Mouse (Mus musculus) testis, adult 2 months (tissue): ENCODE measurements around the gene Sox1. TPM values are rescaled to one million over a fixed set of nuclear protein-coding genes. Genes with fewer than 3 reads are reported as not detected.

Experiments used
- H3K27ac ChIP-seq: fragments of 200-500 bp; 2 replicates; pipeline ENCODE4 v1.5.1; 2012; ENCODE audit warnings: low read depth, low read length; ENCODE audit not compliant: control insufficient read depth, insufficient read depth
- H3K27me3 ChIP-seq: fragments of 200-500 bp; 2 replicates; pipeline ENCODE4 v1.6.1; 2012; ENCODE audit warnings: mild to moderate bottlenecking, low read length, moderate library complexity; ENCODE audit not compliant: control insufficient read depth, insufficient read depth
- H3K36me3 ChIP-seq: fragments of 200-500 bp; 2 replicates; pipeline ENCODE4 v1.6.1; 2012; ENCODE audit warnings: mild to moderate bottlenecking, low read length; ENCODE audit not compliant: control insufficient read depth, insufficient read depth
- H3K4me1 ChIP-seq: fragments of 200-500 bp; 2 replicates; pipeline ENCODE4 v1.6.1; 2012; ENCODE audit warnings: low read length; ENCODE audit not compliant: control insufficient read depth, insufficient read depth
- H3K4me3 ChIP-seq: fragments of 200-500 bp; 2 replicates; pipeline ENCODE4 v1.5.1; 2012; ENCODE audit warnings: low read depth, mild to moderate bottlenecking, low read length, moderate library complexity, mixed read lengths; ENCODE audit not compliant: control insufficient read depth
- CTCF ChIP-seq: fragments of 200-500 bp; IDR thresholded peaks from 2 replicates; pipeline ENCODE4 v1.5.1; 2012; ENCODE audit warnings: low read depth, mild to moderate bottlenecking, inconsistent platforms, low read length, moderate library complexity; ENCODE audit not compliant: control insufficient read depth, insufficient read depth, insufficient replicate concordance
- POLR2A ChIP-seq: fragments of 200-500 bp; IDR thresholded peaks from 2 replicates; pipeline ENCODE4 v1.6.1; 2012; ENCODE audit warnings: low read depth, mild to moderate bottlenecking, inconsistent platforms, low read length, moderate library complexity; ENCODE audit not compliant: control insufficient read depth
- polyA plus RNA-seq: library from polyadenylated mRNA; depleted of rRNA; stranded (reverse); fragments of >200 nt; gene quantifications from 2 replicates; pipeline ENCODE4 v1.2.3, GENCODE M21; 2012

Sox1 gene
- polyA plus RNA-seq, 1 experiment: 0.91 TPM

- TF ChIP-seq POLR2A (no peak), CTCF (no peak)
- peak overlapping the region; percentile 15 for H3K4me3 ChIP-seq
- no peaks in the 10 kb centered on the region for H3K36me3 ChIP-seq
- H3K27ac ChIP-seq: no peak overlapping the region
- H3K27me3 ChIP-seq: peaks cover 17% of the 10 kb centered on the region
- peaks cover 25% of the 10 kb centered on the region for H3K4me1 ChIP-seq
Measured at GRCm38 (mm10) chr8:12385686-12386488, 9.2 kb upstream of the Sox1 start.

- TF ChIP-seq POLR2A: no peak
- TF ChIP-seq CTCF: no peak
- peaks cover 28% of the 10 kb centered on the region for H3K4me1 ChIP-seq
- H3K27ac ChIP-seq: no peak overlapping the region
- H3K36me3 ChIP-seq: no peaks in the 10 kb centered on the region
- H3K27me3 ChIP-seq: peaks cover 21% of the 10 kb centered on the region
- H3K4me3 ChIP-seq: no peak overlapping the region
Measured at GRCm38 (mm10) chr8:12386530-12387222, 8.4 kb upstream of the Sox1 start.

- Histone ChIP-seq H3K27me3 (peaks cover 24% of the 10 kb centered on the region), H3K27ac (no peak overlapping the region), H3K36me3 (no peaks in the 10 kb centered on the region), H3K4me1 (peaks cover 29% of the 10 kb centered on the region), H3K4me3 (no peak overlapping the region)
- TF ChIP-seq POLR2A (no peak), CTCF (no peak)
Measured at GRCm38 (mm10) chr8:12387223-12387860, 7.8 kb upstream of the Sox1 start.

- Histone ChIP-seq H3K36me3 (no peaks in the 10 kb centered on the region), H3K27ac (no peak overlapping the region), H3K27me3 (peaks cover 24% of the 10 kb centered on the region), H3K4me1 (peaks cover 29% of the 10 kb centered on the region), H3K4me3 (no peak overlapping the region)
- TF ChIP-seq POLR2A (no peak), CTCF (no peak)
Measured at GRCm38 (mm10) chr8:12387901-12388300, 7.2 kb upstream of the Sox1 start.

GRCm38 (mm10) chr8:12388390-12389115 is 6.5 kb upstream of the Sox1 start:
- H3K36me3 ChIP-seq: no peaks in the 10 kb centered on the region
- H3K4me1 ChIP-seq: peaks cover 29% of the 10 kb centered on the region
- no peak overlapping the region for H3K4me3 ChIP-seq
- H3K27ac ChIP-seq: no peak overlapping the region
- peaks cover 24% of the 10 kb centered on the region for H3K27me3 ChIP-seq
- TF ChIP-seq CTCF (no peak), POLR2A (no peak)

- H3K36me3 ChIP-seq: no peaks in the 10 kb centered on the region
- H3K4me3 ChIP-seq: no peak overlapping the region
- H3K4me1 ChIP-seq: peaks cover 29% of the 10 kb centered on the region
- no peak overlapping the region for H3K27ac ChIP-seq
- H3K27me3 ChIP-seq: peaks cover 27% of the 10 kb centered on the region
- TF ChIP-seq CTCF (no peak), POLR2A (no peak)
Measured at GRCm38 (mm10) chr8:12389116-12389471, 6.0 kb upstream of the Sox1 start.
